Mouse (Mus musculus): Measurements from ENCODE around the gene Olfr469. TPM values are rescaled to one million over a fixed set of nuclear protein-coding genes. Genes with fewer than 3 reads are reported as not detected.
"Not testable (repeated sequence)": the region's sequence is repeated elsewhere in the genome, so short reads cannot be mapped to it uniquely, and the experiment has no call there.

Olfr469 gene
- polyA plus RNA-seq (2016; fragmentation: Nextera tagmentation; extraction: Ambion mirVana) = not detected in 2 replicates

- H3K4me3 ChIP-seq; H3K4me1 ChIP-seq; H3K36me3 ChIP-seq; ATAC-seq; H3K27me3 ChIP-seq (replicated peaks); H3K4me2 ChIP-seq; H3K27ac ChIP-seq; H3K9ac ChIP-seq; H3K9me3 ChIP-seq (replicated peaks): not testable (repeated sequence)
These were observed at the start of gene Olfr469 for GRCm38 (mm10) chr7:107825441-107825840. TSS of gene Olfr469 (minus strand) at chr7:107825541.

GRCm38 (mm10) chr7:107847390-107847789, 22.0 kb upstream of the Olfr469 start, which contains the start of gene Olfr470:
TSS of gene Olfr470 (minus strand) at chr7:107847490.
- not testable (repeated sequence) for H3K4me3 ChIP-seq; H3K4me1 ChIP-seq; H3K9ac ChIP-seq; H3K4me2 ChIP-seq; H3K9me3 ChIP-seq (replicated peaks); H3K36me3 ChIP-seq; ATAC-seq; H3K27ac ChIP-seq; H3K27me3 ChIP-seq (replicated peaks)
- 58% methylated on average over 1 of the region's 1 CpGs for WGBS (ENCODE audit: insufficient replicate concordance)

GRCm38 (mm10) chr7:107841719-107842118, 16.4 kb upstream of the Olfr469 start:
- no peak overlapping the region for H3K4me3 ChIP-seq
- WGBS (ENCODE audit: insufficient replicate concordance) = 66% methylated on average over 1 of the region's 1 CpGs
- no peaks in the 10 kb centered on the region for H3K4me1 ChIP-seq
- no peak overlapping the region for H3K9ac ChIP-seq
- no peaks in the 10 kb centered on the region for H3K27me3 ChIP-seq (replicated peaks)
- no peak overlapping the region for H3K4me2 ChIP-seq
- H3K9me3 ChIP-seq (replicated peaks) = no peaks in the 10 kb centered on the region
- ATAC-seq = no peak
- H3K36me3 ChIP-seq = no peaks in the 10 kb centered on the region
- H3K27ac ChIP-seq = no peak overlapping the region

GRCm38 (mm10) chr7:107823867-107824266, 1.5 kb downstream of the Olfr469 start:
- not testable (repeated sequence) for H3K27ac ChIP-seq; H3K4me3 ChIP-seq; H3K36me3 ChIP-seq; ATAC-seq; H3K27me3 ChIP-seq (replicated peaks); H3K4me2 ChIP-seq; H3K9ac ChIP-seq; H3K9me3 ChIP-seq (replicated peaks); H3K4me1 ChIP-seq
- 25% methylated on average over 2 of the region's 2 CpGs for WGBS (ENCODE audit: insufficient replicate concordance)

- Histone ChIP-seq H3K4me3 (no peak overlapping the region), H3K4me2 (no peak overlapping the region)
These were observed 5.9 kb downstream of the Olfr469 start for GRCm38 (mm10) chr7:107819442-107819841.

GRCm38 (mm10) chr7:107811963-107812362, 13.4 kb downstream of the Olfr469 start, which contains the start of gene Olfr467:
TSS of gene Olfr467 (plus strand) at chr7:107812263.
- Histone ChIP-seq H3K27ac (no peak within 1 kb of the TSS), H3K4me1 (no peaks in the 10 kb centered on the region), H3K36me3 (no peaks in the 10 kb centered on the region), H3K9me3 (replicated peaks) (no peaks in the 10 kb centered on the region), H3K4me3 (no peak within 1 kb of the TSS), H3K4me2 (no peak within 1 kb of the TSS), H3K9ac (no peak within 1 kb of the TSS), H3K27me3 (replicated peaks) (no peaks in the 10 kb centered on the region)
- no peak for ATAC-seq

More at GRCm38 (mm10) chr7:107819442-107819841, 5.9 kb downstream of the Olfr469 start:
- Histone ChIP-seq H3K36me3 (no peaks in the 10 kb centered on the region), H3K4me1 (no peaks in the 10 kb centered on the region), H3K27me3 (replicated peaks) (no peaks in the 10 kb centered on the region), H3K27ac (no peak overlapping the region), H3K9me3 (replicated peaks) (no peaks in the 10 kb centered on the region), H3K9ac (no peak overlapping the region)
- ATAC-seq = no peak

GRCm38 (mm10) chr7:107802138-107802537, 23.2 kb downstream of the Olfr469 start:
- no peak for ATAC-seq
- 55% methylated on average over 3 of the region's 3 CpGs for WGBS (ENCODE audit: insufficient replicate concordance)

GRCm38 (mm10) chr7:107801108-107801507, 24.2 kb downstream of the Olfr469 start, which contains the start of gene Ovch2:
TSS of gene Ovch2 (minus strand) at chr7:107801208.
- H3K9ac ChIP-seq = no peak within 1 kb of the TSS
- ATAC-seq = no peak
- H3K9me3 ChIP-seq (replicated peaks) = no peaks in the 10 kb centered on the region
- H3K4me2 ChIP-seq = no peak within 1 kb of the TSS
- WGBS (ENCODE audit: insufficient replicate concordance) = 74% methylated on average over 2 of the region's 2 CpGs
- no peaks in the 10 kb centered on the region for H3K4me1 ChIP-seq
- H3K27me3 ChIP-seq (replicated peaks) = no peaks in the 10 kb centered on the region
- no peak within 1 kb of the TSS for H3K4me3 ChIP-seq
- H3K27ac ChIP-seq = no peak within 1 kb of the TSS
- no peaks in the 10 kb centered on the region for H3K36me3 ChIP-seq

More at GRCm38 (mm10) chr7:107802138-107802537, 23.2 kb downstream of the Olfr469 start:
- Histone ChIP-seq H3K4me1 (no peaks in the 10 kb centered on the region), H3K27me3 (replicated peaks) (no peaks in the 10 kb centered on the region), H3K27ac (no peak overlapping the region), H3K4me2 (no peak overlapping the region), H3K9ac (no peak overlapping the region), H3K4me3 (no peak overlapping the region), H3K36me3 (no peaks in the 10 kb centered on the region), H3K9me3 (replicated peaks) (no peaks in the 10 kb centered on the region)

GRCm38 (mm10) chr7:107796500-107796899, 28.8 kb downstream of the Olfr469 start:
- Histone ChIP-seq H3K4me3 (no peak overlapping the region), H3K27ac (no peak overlapping the region), H3K27me3 (replicated peaks) (no peaks in the 10 kb centered on the region), H3K9me3 (replicated peaks) (no peaks in the 10 kb centered on the region), H3K4me1 (no peaks in the 10 kb centered on the region), H3K36me3 (no peaks in the 10 kb centered on the region), H3K4me2 (no peak overlapping the region), H3K9ac (no peak overlapping the region)
- ATAC-seq = no peak
- WGBS (ENCODE audit: insufficient replicate concordance) = 54% methylated on average over 2 of the region's 2 CpGs

- no peak overlapping the region for H3K4me2 ChIP-seq
- H3K4me3 ChIP-seq = no peak overlapping the region
- no peak overlapping the region for H3K9ac ChIP-seq
- no peaks in the 10 kb centered on the region for H3K9me3 ChIP-seq (replicated peaks)
- whole genome bisulfite sequencing (ENCODE audit: insufficient replicate concordance) = 39% methylated on average over 3 of the region's 3 CpGs
- no peak overlapping the region for H3K27ac ChIP-seq
- H3K36me3 ChIP-seq = no peaks in the 10 kb centered on the region
- no peaks in the 10 kb centered on the region for H3K4me1 ChIP-seq
- no peaks in the 10 kb centered on the region for H3K27me3 ChIP-seq (replicated peaks)
- no peak for ATAC-seq
These were observed 37.2 kb downstream of the Olfr469 start for GRCm38 (mm10) chr7:107787977-107788620.

GRCm38 (mm10) chr7:107779611-107780010, 45.7 kb downstream of the Olfr469 start:
- 33% methylated on average over 4 of the region's 4 CpGs for WGBS (ENCODE audit: insufficient replicate concordance)
- H3K4me3 ChIP-seq = no peak overlapping the region
- H3K27me3 ChIP-seq (replicated peaks) = no peaks in the 10 kb centered on the region
- H3K27ac ChIP-seq = no peak overlapping the region
- H3K4me2 ChIP-seq = no peak overlapping the region
- H3K9ac ChIP-seq = no peak overlapping the region
- no peak for ATAC-seq
- H3K4me1 ChIP-seq = no peaks in the 10 kb centered on the region
- H3K9me3 ChIP-seq (replicated peaks) = no peaks in the 10 kb centered on the region
- H3K36me3 ChIP-seq = no peaks in the 10 kb centered on the region

GRCm38 (mm10) chr7:107778216-107778615, 47.1 kb downstream of the Olfr469 start:
- no peak overlapping the region for H3K4me3 ChIP-seq
- no peaks in the 10 kb centered on the region for H3K36me3 ChIP-seq
- H3K9ac ChIP-seq = no peak overlapping the region
- ATAC-seq = no peak
- no peaks in the 10 kb centered on the region for H3K27me3 ChIP-seq (replicated peaks)
- no peaks in the 10 kb centered on the region for H3K4me1 ChIP-seq
- H3K9me3 ChIP-seq (replicated peaks) = no peaks in the 10 kb centered on the region
- 59% methylated on average over 1 of the region's 1 CpGs for WGBS (ENCODE audit: insufficient replicate concordance)
- no peak overlapping the region for H3K27ac ChIP-seq
- no peak overlapping the region for H3K4me2 ChIP-seq

GRCm38 (mm10) chr7:107770812-107771211, 54.5 kb downstream of the Olfr469 start:
- Histone ChIP-seq H3K27ac (no peak overlapping the region), H3K9me3 (replicated peaks) (no peaks in the 10 kb centered on the region), H3K36me3 (no peaks in the 10 kb centered on the region), H3K9ac (no peak overlapping the region), H3K4me1 (no peaks in the 10 kb centered on the region), H3K27me3 (replicated peaks) (no peaks in the 10 kb centered on the region), H3K4me2 (no peak overlapping the region), H3K4me3 (no peak overlapping the region)
- no peak for ATAC-seq
- 54% methylated on average over 6 of the region's 6 CpGs for WGBS (ENCODE audit: insufficient replicate concordance)

Data from liver, embryonic 12.5 days (tissue).